Mouse (Mus musculus): ENCODE results near the gene Apba2. TPM values are rescaled to one million over a fixed set of nuclear protein-coding genes. Genes with fewer than 3 reads are reported as not detected.

Gene Apba2
- total RNA-seq, 4 experiments from 2014 or later: 231 to 246 (median 238) TPM

GRCm38 (mm10) chr7:64792031-64792430, 290.5 kb downstream of the Apba2 start:
- no peak for DNase-seq (ENCODE audit: low spot score in 2 of 2)

- DNase-seq (ENCODE audit: low spot score in 2 of 2): no peak
Observed at GRCm38 (mm10) chr7:64795554-64795953, 294.0 kb downstream of the Apba2 start.

Other genes with a start within 250 kb of the Apba2 start
- gene Mtmr10, start 214.1 kb upstream of the Apba2 start, total RNA-seq (2022): 10 to 100 TPM; 19.2 to 24.9 (median 21.6) TPM
- gene Fan1, start 127.6 kb upstream of the Apba2 start, total RNA-seq (2022): 10 to 100 TPM; 12.8 to 16.6 (median 14.0) TPM
- 10 to 100 TPM; 19.9 to 25.9 (median 22.9) TPM for gene Mphosph10, start 109.4 kb upstream of the Apba2 start, total RNA-seq (2022)
- gene Mcee, start 109.1 kb upstream of the Apba2 start, total RNA-seq (2022): 10 to 100 TPM; 42.3 to 49.6 (median 44.7) TPM